Mouse (Mus musculus) CH12.LX (cell line): ENCODE results near the gene Clpp. TPM values are rescaled to one million over a fixed set of nuclear protein-coding genes. Genes with fewer than 3 reads are reported as not detected.

Experiments used
- DNase-seq: peaks from one replicate; pipeline ENCODE4 v3.0.0-alpha.2; 2013; ENCODE audit errors: extremely low read depth
- H3K27ac ChIP-seq: 2 replicates; pipeline ENCODE4 v1.5.1; 2012; ENCODE audit warnings: low read depth, mild to moderate bottlenecking, control low read depth, moderate library complexity; ENCODE audit not compliant: insufficient read depth
- H3K27me3 ChIP-seq: replicated peaks from 2 replicates; pipeline ENCODE3; 2012; ENCODE audit warnings: inconsistent platforms
- H3K36me3 ChIP-seq, 2 experiments: replicated peaks in 1 of 2; 2 replicates each; pipeline versions ENCODE3 to v1.6.1; 2012; ENCODE audit warnings: inconsistent platforms in 1 of 2, low read length in 1 of 2, mild to moderate bottlenecking in 1 of 2, mixed read lengths in 1 of 2, moderate library complexity in 1 of 2; ENCODE audit not compliant: control insufficient read depth in 1 of 2, insufficient read depth in 1 of 2
- H3K4me1 ChIP-seq, 2 experiments: 2 replicates each; pipeline ENCODE4 v1.6.1; 2012; ENCODE audit warnings: inconsistent platforms in 1 of 2, moderate library complexity in 1 of 2; ENCODE audit not compliant: insufficient read depth in 2 of 2, control insufficient read depth in 1 of 2
- H3K4me2 ChIP-seq: 2 replicates; pipeline ENCODE4 v1.6.1; 2012; ENCODE audit warnings: low read depth, mild to moderate bottlenecking, control low read depth; ENCODE audit not compliant: poor library complexity, insufficient read depth, severe bottlenecking
- H3K4me3 ChIP-seq, 3 experiments: fragments of 150-350 bp in 1 of 3; sonication (generic) in 1 of 3; replicated peaks in 1 of 3; 2 replicates each; pipeline versions ENCODE3 to v1.5.1; 2011 to 2012; ENCODE audit warnings: low read depth in 2 of 3, low read length in 2 of 3, mild to moderate bottlenecking in 2 of 3, moderate library complexity in 2 of 3, control low read depth in 1 of 3, improper control_type of control experiment in 1 of 3, inconsistent platforms in 1 of 3, mixed read lengths in 1 of 3; ENCODE audit not compliant: poor library complexity in 1 of 3
- H3K79me2 ChIP-seq: replicated peaks from 2 replicates; pipeline ENCODE4 v1.6.1; 2012; ENCODE audit warnings: mild to moderate bottlenecking, moderate library complexity; ENCODE audit not compliant: control insufficient read depth, poor library complexity, insufficient read depth, severe bottlenecking; ENCODE audit errors: extremely low read depth
- H3K9ac ChIP-seq: 2 replicates; pipeline ENCODE4 v1.6.1; 2012; ENCODE audit warnings: low read depth, mild to moderate bottlenecking, control low read depth, moderate library complexity; ENCODE audit not compliant: insufficient read depth
- H3K9me3 ChIP-seq: replicated peaks from 2 replicates; pipeline ENCODE3; 2012; ENCODE audit warnings: low read length, inconsistent platforms, mixed read lengths
- BHLHE40 ChIP-seq: IDR thresholded peaks from 2 replicates; pipeline ENCODE4 v1.6.1; 2011; ENCODE audit warnings: mild to moderate bottlenecking, low read depth, low read length, improper control_type of control experiment
- CHD1 ChIP-seq: IDR thresholded peaks from 2 replicates; pipeline ENCODE4 v1.6.1; 2012; ENCODE audit warnings: low read depth, low read length, improper control_type of control experiment, inconsistent platforms
- CHD2 ChIP-seq: IDR thresholded peaks from 2 replicates; pipeline ENCODE4 v1.6.1; 2011; ENCODE audit warnings: low read length, improper control_type of control experiment
- CTCF ChIP-seq, 2 experiments: IDR thresholded peaks in 1 of 2; conservative IDR thresholded peaks in 1 of 2; 2 replicates each; pipeline ENCODE4 v1.5.1; 2011 to 2012; ENCODE audit warnings: low read depth in 2 of 2, low read length in 2 of 2, improper control_type of control experiment in 1 of 2, inconsistent platforms in 1 of 2, mild to moderate bottlenecking in 1 of 2, moderate library complexity in 1 of 2
- E2F4 ChIP-seq: IDR thresholded peaks from 2 replicates; pipeline ENCODE4 v1.6.1; 2011; ENCODE audit warnings: low read depth, low read length, improper control_type of control experiment; ENCODE audit not compliant: insufficient replicate concordance
- ELF1 ChIP-seq: IDR thresholded peaks from 2 replicates; pipeline ENCODE4 v1.6.1; 2014; ENCODE audit warnings: low read depth, mild to moderate bottlenecking, inconsistent platforms, low read length, improper control_type of control experiment
- EP300 ChIP-seq: IDR thresholded peaks from 2 replicates; pipeline ENCODE4 v1.6.1; 2011; ENCODE audit warnings: low read length, improper control_type of control experiment
- ETS1 ChIP-seq: conservative IDR thresholded peaks from 2 replicates; pipeline ENCODE4 v1.6.1; 2012; ENCODE audit warnings: low read depth, mild to moderate bottlenecking, inconsistent platforms, low read length, improper control_type of control experiment, moderate library complexity
- GABPA ChIP-seq: IDR thresholded peaks from 2 replicates; pipeline ENCODE4 v1.6.1; 2012; ENCODE audit warnings: low read depth, low read length, improper control_type of control experiment, inconsistent platforms; ENCODE audit not compliant: insufficient replicate concordance
- HCFC1 ChIP-seq: IDR thresholded peaks from 2 replicates; pipeline ENCODE4 v1.6.1; 2012; ENCODE audit warnings: low read depth, mild to moderate bottlenecking, inconsistent platforms, low read length, improper control_type of control experiment
- IRF4 ChIP-seq: IDR thresholded peaks from 2 replicates; pipeline ENCODE4 v1.6.1; 2014; ENCODE audit warnings: low read depth, mild to moderate bottlenecking, inconsistent platforms, low read length, improper control_type of control experiment
- JUN ChIP-seq: IDR thresholded peaks from 2 replicates; pipeline ENCODE4 v1.6.1; 2011; ENCODE audit warnings: low read depth, mild to moderate bottlenecking, low read length, improper control_type of control experiment, moderate library complexity; ENCODE audit not compliant: insufficient read depth
- JUND ChIP-seq: conservative IDR thresholded peaks from 2 replicates; pipeline ENCODE4 v1.6.1; 2011; ENCODE audit warnings: low read depth, low read length, improper control_type of control experiment
- KAT2A ChIP-seq: IDR thresholded peaks from 2 replicates; pipeline ENCODE4 v1.6.1; 2012; ENCODE audit warnings: low read length, improper control_type of control experiment, inconsistent platforms; ENCODE audit not compliant: insufficient replicate concordance
- MAX ChIP-seq: IDR thresholded peaks from 2 replicates; pipeline ENCODE4 v1.6.1; 2011; ENCODE audit warnings: low read length, improper control_type of control experiment
- MAZ ChIP-seq: IDR thresholded peaks from 2 replicates; pipeline ENCODE4 v1.6.1; 2012; ENCODE audit warnings: low read depth, mild to moderate bottlenecking, inconsistent platforms, low read length, improper control_type of control experiment, moderate library complexity
- MEF2A ChIP-seq: IDR thresholded peaks from 2 replicates; pipeline ENCODE4 v1.6.1; 2014; ENCODE audit warnings: low read depth, mild to moderate bottlenecking, inconsistent platforms, low read length, improper control_type of control experiment, borderline replicate concordance
- MXI1 ChIP-seq: IDR thresholded peaks from 2 replicates; pipeline ENCODE4 v1.6.1; 2011; ENCODE audit warnings: mild to moderate bottlenecking, low read depth, low read length, improper control_type of control experiment
- MYC ChIP-seq: IDR thresholded peaks from 2 replicates; pipeline ENCODE4 v1.6.1; 2011; ENCODE audit warnings: low read depth, mild to moderate bottlenecking, improper control_type of control experiment, low read length
- NELFE ChIP-seq: IDR thresholded peaks from 2 replicates; pipeline ENCODE4 v1.6.1; 2011; ENCODE audit warnings: low read depth, low read length, improper control_type of control experiment
- NRF1 ChIP-seq: IDR thresholded peaks from 2 replicates; pipeline ENCODE4 v1.6.1; 2014; ENCODE audit warnings: low read depth, mild to moderate bottlenecking, inconsistent platforms, low read length, improper control_type of control experiment, moderate library complexity
- POLR2A ChIP-seq: IDR thresholded peaks from 2 replicates; pipeline ENCODE4 v1.6.1; 2011; ENCODE audit warnings: low read depth, mild to moderate bottlenecking, improper control_type of control experiment, low read length
- POLR2AphosphoS2 ChIP-seq: IDR thresholded peaks from 2 replicates; pipeline ENCODE4 v1.6.1; 2011; ENCODE audit warnings: low read depth, low read length, improper control_type of control experiment
- RAD21 ChIP-seq: IDR thresholded peaks from 2 replicates; pipeline ENCODE4 v1.6.1; 2011; ENCODE audit warnings: low read depth, mild to moderate bottlenecking, low read length, improper control_type of control experiment, moderate library complexity
- SIN3A ChIP-seq: IDR thresholded peaks from 2 replicates; pipeline ENCODE4 v1.6.1; 2012; ENCODE audit warnings: low read length, improper control_type of control experiment, inconsistent platforms
- SMC3 ChIP-seq: IDR thresholded peaks from 2 replicates; pipeline ENCODE4 v1.6.1; 2011; ENCODE audit warnings: low read depth, low read length, improper control_type of control experiment
- TBP ChIP-seq: conservative IDR thresholded peaks from 2 replicates; pipeline ENCODE4 v1.6.1; 2011; ENCODE audit warnings: low read depth, low read length, improper control_type of control experiment
- TCF12 ChIP-seq: IDR thresholded peaks from 2 replicates; pipeline ENCODE4 v1.6.1; 2014; ENCODE audit warnings: low read depth, mild to moderate bottlenecking, inconsistent platforms, low read length, improper control_type of control experiment
- UBTF ChIP-seq: IDR thresholded peaks from 2 replicates; pipeline ENCODE4 v1.6.1; 2012; ENCODE audit warnings: low read depth, mild to moderate bottlenecking, inconsistent platforms, low read length, improper control_type of control experiment, moderate library complexity
- USF1 ChIP-seq: IDR thresholded peaks from 2 replicates; pipeline ENCODE4 v1.6.1; 2014; ENCODE audit warnings: low read depth, mild to moderate bottlenecking, inconsistent platforms, low read length, improper control_type of control experiment
- USF2 ChIP-seq: conservative IDR thresholded peaks from 2 replicates; pipeline ENCODE4 v1.6.1; 2011; ENCODE audit warnings: low read depth, low read length, improper control_type of control experiment
- ZC3H11A ChIP-seq: IDR thresholded peaks from 2 replicates; pipeline ENCODE4 v1.6.1; 2012; ENCODE audit warnings: low read depth, mild to moderate bottlenecking, inconsistent platforms, low read length, improper control_type of control experiment
- ZMIZ1 ChIP-seq: IDR thresholded peaks from 2 replicates; pipeline ENCODE4 v1.6.1; 2012; ENCODE audit warnings: low read depth, mild to moderate bottlenecking, inconsistent platforms, low read length, improper control_type of control experiment
- ZNF384 ChIP-seq: IDR thresholded peaks from 2 replicates; pipeline ENCODE4 v1.6.1; 2012; ENCODE audit warnings: low read depth, low read length, improper control_type of control experiment, inconsistent platforms
- dilution Hi-C: fragments of 300-500 bp; cut with MboI; formaldehyde crosslinking; loops from 2 replicates; pipeline ENCODE4 v1.14.3; 2020; ENCODE audit warnings: low sequenced_read_pairs; ENCODE audit not compliant: extremely low pct_unique_long_range_greater_than_20kb, extremely low pct_ligation_motif_present
- in situ Hi-C: fragments of 300-500 bp; cut with MboI; formaldehyde crosslinking; loops from 3 replicates; pipeline ENCODE4 v1.14.3; 2019; ENCODE audit warnings: low sequenced_read_pairs, low pct_ligation_motif_present, low pct_unique_long_range_greater_than_20kb, mixed read lengths
- polyA plus RNA-seq: library from polyadenylated mRNA; unstranded; fragments of >175 nt; gene quantifications from 2 replicates; pipeline ENCODE4 v1.2.1, GENCODE M21; 2012; ENCODE audit warnings: low read depth; ENCODE audit not compliant: insufficient read length
- total RNA-seq, 2 experiments: library from RNA; depleted of rRNA; stranded (reverse); fragments of 300-350 nt in 1 of 2; fragments of >200 nt in 1 of 2; gene quantifications; 2 replicates each; pipeline ENCODE4 v1.2.3; 2012 to 2014

Gene Clpp
- total and polyA plus RNA-seq, 3 experiments: 114 to 166 (median 117) TPM

- in situ Hi-C loops: no loop called here
- dilution Hi-C loops: no loop called here
- peak overlapping the region; percentile 35 to 83 (median 66) for H3K4me3 ChIP-seq
Observed at GRCm38 (mm10) chr17:57031661-57032420, 41.7 kb downstream of the Clpp start.

GRCm38 (mm10) chr17:57032854-57033253 is 42.7 kb downstream of the Clpp start:
- Histone ChIP-seq H3K36me3 (peaks cover 9 to 15% of the 10 kb centered on the region in 2 experiments), H3K4me1 (peaks cover 7 to 31% of the 10 kb centered on the region in 2 experiments; a peak in 3 of 4 replicates), H3K9ac (peak overlapping the region; percentile 95; the same call in 1 of the 2 replicates), H3K27ac (no peak overlapping the region), H3K4me3 (peak overlapping the region in 1 of 3 experiments; percentile 60), H3K9me3 (no peaks in the 10 kb centered on the region), H3K4me2 (peak overlapping the region; percentile 68), H3K79me2 (peaks cover 32% of the 10 kb centered on the region), H3K27me3 (no peaks in the 10 kb centered on the region)
- in situ Hi-C loops (no loop called here), dilution Hi-C loops (no loop called here)
- DNase-seq: no peak
- TF ChIP-seq JUN: no peak
- TF ChIP-seq CTCF (conservative IDR thresholded peaks at IDR 0.05 in 1 of 2, IDR thresholded peaks at IDR 0.05 in 1 of 2; ENCODE audit: low read depth in 2 of 2, low read length in 2 of 2): peak in 1 of 2 experiments; percentile 49; a peak in 2 of 4 replicates
- peak; percentile 33; the same call in 1 of the 2 replicates for TF ChIP-seq TCF12
- TF ChIP-seq RAD21: peak; percentile 46
- peak; percentile 42 for TF ChIP-seq SMC3
- no peak for TF ChIP-seq E2F4
- TF ChIP-seq NRF1: no peak
- TF ChIP-seq ETS1: no peak

More at GRCm38 (mm10) chr17:57031661-57032420, 41.7 kb downstream of the Clpp start:
- no peaks in the 10 kb centered on the region for H3K9me3 ChIP-seq
- TF ChIP-seq MEF2A: 0 out of 2 replicates have a peak, but pooled peaks have one; percentile 22
- TF ChIP-seq ELF1: peak; percentile 75
- peak; percentile 60; the same call in 1 of the 2 replicates for TF ChIP-seq MXI1
- TF ChIP-seq BHLHE40: peak; percentile 74
- TF ChIP-seq POLR2A: peak; percentile 91
- peak; percentile 81 for TF ChIP-seq ZMIZ1
- peak; percentile 96 for TF ChIP-seq MAX
- TF ChIP-seq TCF12: peak; percentile 80; the same call in 1 of the 2 replicates
- TF ChIP-seq MYC: 0 out of 2 replicates have a peak, but pooled peaks have one; percentile 15
- no peak for TF ChIP-seq SIN3A
- 0 out of 2 replicates have a peak, but pooled peaks have one; percentile 25 for TF ChIP-seq JUND
- TF ChIP-seq E2F4: no peak
- TF ChIP-seq TBP: peak; percentile 77; the same call in 1 of the 2 replicates
- no peak for TF ChIP-seq ZC3H11A
- no peak for TF ChIP-seq GABPA
- TF ChIP-seq CHD2: peak; percentile 98
- TF ChIP-seq CHD1: no peak
- TF ChIP-seq JUN: no peak
- no peak for TF ChIP-seq CTCF (conservative IDR thresholded peaks at IDR 0.05 in 1 of 2, IDR thresholded peaks at IDR 0.05 in 1 of 2; ENCODE audit: low read depth in 2 of 2, low read length in 2 of 2)
- TF ChIP-seq UBTF: no peak
- peak; percentile 80 for TF ChIP-seq KAT2A
- TF ChIP-seq USF1: peak; percentile 99
- TF ChIP-seq ZNF384: no peak
- no peak for TF ChIP-seq EP300
- TF ChIP-seq NRF1: peak; percentile 65
- TF ChIP-seq IRF4: peak; percentile 76
- TF ChIP-seq ETS1: no peak
- TF ChIP-seq MAZ: 0 out of 2 replicates have a peak, but pooled peaks have one; percentile 47
- TF ChIP-seq USF2: peak; percentile 97
- peak; percentile 87 for TF ChIP-seq NELFE
- no peak for TF ChIP-seq POLR2AphosphoS2
- TF ChIP-seq HCFC1: peak; percentile 73
- peak overlapping the region; percentile 26; the same call in 1 of the 2 replicates for H3K27ac ChIP-seq
- H3K4me2 ChIP-seq: peak overlapping the region; percentile 68
- DNase-seq: peak; percentile 100
- H3K27me3 ChIP-seq: no peaks in the 10 kb centered on the region
- H3K79me2 ChIP-seq: peaks cover 42% of the 10 kb centered on the region
- peak overlapping the region; percentile 95 for H3K9ac ChIP-seq
- peaks cover 18 to 25% of the 10 kb centered on the region in 2 experiments for H3K36me3 ChIP-seq
- peaks cover 7 to 34% of the 10 kb centered on the region in 2 experiments; a peak in 3 of 4 replicates for H3K4me1 ChIP-seq
